Mouse (Mus musculus) cerebellum, adult 2 months (tissue): ENCODE data around the gene Pax3. TPM values are rescaled to one million over a fixed set of nuclear protein-coding genes. Genes with fewer than 3 reads are reported as not detected.

ENCODE experiments used
- DNase-seq, 2 experiments: peaks; one replicate each; pipeline ENCODE4 v3.0.0; 2021
- H3K27ac ChIP-seq: fragments of 200-500 bp; 2 replicates; pipeline ENCODE4 v1.5.1; 2012; ENCODE audit warnings: low read length, control low read depth, inconsistent platforms; ENCODE audit not compliant: insufficient read depth
- H3K27me3 ChIP-seq: fragments of 200-500 bp; 2 replicates; pipeline ENCODE4 v1.6.1; 2012; ENCODE audit warnings: inconsistent platforms, mild to moderate bottlenecking, low read length, moderate library complexity; ENCODE audit not compliant: control insufficient read depth, insufficient read depth
- H3K4me1 ChIP-seq: fragments of 200-500 bp; 2 replicates; pipeline ENCODE4 v1.6.1; 2011; ENCODE audit warnings: low read length; ENCODE audit not compliant: control insufficient read depth, insufficient read depth
- H3K4me3 ChIP-seq: fragments of 200-500 bp; replicated peaks from 2 replicates; pipeline ENCODE3; 2011; ENCODE audit warnings: mild to moderate bottlenecking, low read depth, low read length, control low read depth; ENCODE audit not compliant: insufficient read depth
- CTCF ChIP-seq: fragments of 200-500 bp; IDR thresholded peaks from 2 replicates; pipeline ENCODE4 v1.5.1; 2011; ENCODE audit warnings: low read depth, mild to moderate bottlenecking, control low read depth, low read length, moderate library complexity, borderline replicate concordance; ENCODE audit not compliant: insufficient read depth
- POLR2A ChIP-seq: fragments of 200-500 bp; IDR thresholded peaks from 2 replicates; pipeline ENCODE4 v1.6.1; 2011; ENCODE audit warnings: low read length, control low read depth, borderline replicate concordance; ENCODE audit not compliant: insufficient read depth
- WGBS: fragments of 180-500 bp; shearing (Covaris S2); methylation state at CpG from one replicate; pipeline ENCODE4 v1.1.7; 2018; 5-methylcytosine and 5-hydroxymethylcytosine counted together
- polyA plus RNA-seq: library from polyadenylated mRNA; depleted of rRNA; stranded (reverse); fragments of >200 nt; gene quantifications from 2 replicates; pipeline ENCODE4 v1.2.3, GENCODE M21; 2012; rRNA removed

Pax3 gene
- 3.3 and 3.5 TPM in 2 replicates for polyA plus RNA-seq

GRCm38 (mm10) chr1:78196751-78197311 is at the start of gene Pax3:
Gene Pax3, minus strand, starts transcription at chr1:78197134.
- DNase-seq: peak in 1 of 2 experiments; percentile 50
- no peak within 1 kb of the TSS for H3K27ac ChIP-seq
- peaks cover 8% of the 10 kb centered on the region; the same call in 1 of the 2 replicates for H3K4me1 ChIP-seq
- peaks cover 15% of the 10 kb centered on the region; the same call in 1 of the 2 replicates for H3K27me3 ChIP-seq
- 1% methylated on average over 36 of the region's 37 CpGs for WGBS
- TF ChIP-seq CTCF: no peak
- no peak for TF ChIP-seq POLR2A
- H3K4me3 ChIP-seq: peak within 1 kb of the TSS; percentile 42

- H3K27ac ChIP-seq: no peak overlapping the region
- DNase-seq: no peak
- no peak for TF ChIP-seq CTCF
- no peak for TF ChIP-seq POLR2A
- H3K4me1 ChIP-seq: no peaks in the 10 kb centered on the region
- H3K4me3 ChIP-seq: no peak overlapping the region
- 67% methylated on average over 5 of the region's 5 CpGs for WGBS
- H3K27me3 ChIP-seq: no peaks in the 10 kb centered on the region
These were observed 37.4 kb upstream of the Pax3 start for GRCm38 (mm10) chr1:78234306-78234705.

- no peak for DNase-seq
- Histone ChIP-seq H3K4me1 (no peaks in the 10 kb centered on the region), H3K27me3 (no peaks in the 10 kb centered on the region), H3K27ac (no peak overlapping the region), H3K4me3 (no peak overlapping the region)
- 53% methylated on average over 10 of the region's 10 CpGs for WGBS
- TF ChIP-seq CTCF (no peak), POLR2A (no peak)
These were observed 35.1 kb upstream of the Pax3 start for GRCm38 (mm10) chr1:78231901-78232546.

- H3K4me3 ChIP-seq: no peak overlapping the region
- H3K4me1 ChIP-seq: no peaks in the 10 kb centered on the region
- TF ChIP-seq CTCF (no peak), POLR2A (no peak)
- no peaks in the 10 kb centered on the region for H3K27me3 ChIP-seq
- no peak for DNase-seq
- H3K27ac ChIP-seq: no peak overlapping the region
These were observed 32.9 kb upstream of the Pax3 start for GRCm38 (mm10) chr1:78229801-78230200.

- Histone ChIP-seq H3K27ac (no peak overlapping the region), H3K27me3 (no peaks in the 10 kb centered on the region; the same call in 1 of the 2 replicates), H3K4me3 (no peak overlapping the region), H3K4me1 (no peaks in the 10 kb centered on the region)
- WGBS: 73% methylated on average over 5 of the region's 5 CpGs
- TF ChIP-seq CTCF: no peak
- no peak for TF ChIP-seq POLR2A
- no peak for DNase-seq
These were observed 31.8 kb upstream of the Pax3 start for GRCm38 (mm10) chr1:78228771-78229170.

GRCm38 (mm10) chr1:78218057-78218780 is 21.3 kb upstream of the Pax3 start:
- no peak overlapping the region for H3K4me3 ChIP-seq
- DNase-seq: peak in 1 of 2 experiments; percentile 18
- TF ChIP-seq CTCF: no peak
- TF ChIP-seq POLR2A: no peak
- H3K4me1 ChIP-seq: 0 out of 2 replicates have a peak, but pooled peaks cover 4% of the 10 kb centered on the region
- H3K27ac ChIP-seq: no peak overlapping the region
- 7% methylated on average over 19 of the region's 19 CpGs for WGBS
- peaks cover 18% of the 10 kb centered on the region; the same call in 1 of the 2 replicates for H3K27me3 ChIP-seq

GRCm38 (mm10) chr1:78217151-78218034 is 20.5 kb upstream of the Pax3 start:
- H3K27ac ChIP-seq: no peak overlapping the region
- peaks cover 19% of the 10 kb centered on the region; the same call in 1 of the 2 replicates for H3K27me3 ChIP-seq
- TF ChIP-seq POLR2A: no peak
- TF ChIP-seq CTCF: peak; percentile 16; the same call in 1 of the 2 replicates
- under 1% methylated on average over 77 of the region's 79 CpGs for WGBS
- DNase-seq: peak in 1 of 2 experiments; percentile 39
- peak overlapping the region; percentile 40 for H3K4me3 ChIP-seq
- 0 out of 2 replicates have a peak, but pooled peaks cover 4% of the 10 kb centered on the region for H3K4me1 ChIP-seq
